Mouse (Mus musculus) lung, postnatal 0 days (tissue): ENCODE results near the gene Ppp3cb.

Experiments
- CTCF ChIP-seq: IDR thresholded peaks from 2 replicates; pipeline ENCODE4 v1.5.1; 2016; ENCODE audit warnings: antibody characterized with exemption, mild to moderate bottlenecking
- EP300 ChIP-seq: IDR thresholded peaks from 2 replicates; pipeline ENCODE4 v1.6.1; 2016; ENCODE audit warnings: antibody characterized with exemption, mild to moderate bottlenecking, control low read depth

- TF ChIP-seq CTCF (no peak), EP300 (no peak)
These were observed 49.4 kb upstream of the Ppp3cb start for GRCm38 (mm10) chr14:20595781-20596180.
